Mouse (Mus musculus) olfactory bulb, adult 2 months (tissue): ENCODE data around the gene Cecr2.

ENCODE experiments used
- CTCF ChIP-seq: fragments of 200-500 bp; IDR thresholded peaks from 2 replicates; pipeline ENCODE4 v1.5.1; 2012; ENCODE audit warnings: low read depth, mild to moderate bottlenecking, low read length, moderate library complexity; ENCODE audit not compliant: insufficient read depth
- POLR2A ChIP-seq: fragments of 200-500 bp; IDR thresholded peaks from 2 replicates; pipeline ENCODE4 v1.6.1; 2012; ENCODE audit warnings: mild to moderate bottlenecking, low read depth, low read length, moderate library complexity; ENCODE audit not compliant: insufficient read depth

DNA sequence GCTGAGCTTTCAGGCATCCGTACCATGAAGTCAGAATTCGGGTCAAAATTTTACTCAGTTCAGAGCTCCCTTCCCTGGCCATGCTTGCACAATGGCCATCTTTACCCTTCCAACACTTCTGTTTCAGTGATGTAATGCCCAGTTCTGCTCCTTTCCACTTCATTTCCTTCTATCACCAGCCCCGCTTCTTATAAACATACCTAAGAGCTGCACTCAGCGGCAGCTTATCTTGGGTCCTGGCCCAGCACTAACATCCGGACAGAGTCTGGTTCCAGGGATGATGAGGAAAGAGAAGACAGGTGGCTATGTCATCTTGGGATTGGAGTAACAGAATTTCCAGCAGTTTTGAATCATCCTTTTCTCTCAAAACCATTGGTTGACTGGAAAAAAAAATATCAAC, 18.0 kb upstream of the Cecr2 start:
- TF ChIP-seq CTCF (no peak), POLR2A (no peak)
